Mouse (Mus musculus) v-Abl transformed pro-B cells (cell line): ENCODE measurements around the gene Eef1b2.
"Not testable (repeated sequence)": the region's sequence is repeated elsewhere in the genome, so short reads cannot be mapped to it uniquely, and the experiment has no call there.

Experiments used
- in situ Hi-C, 2 experiments: fragments of 400-800 bp; cut with MboI; formaldehyde crosslinking; loops; one replicate each; pipeline ENCODE4 v1.15.1; 2025; ENCODE audit not compliant: unreplicated experiment in 2 of 2

Gene Eef1b2

DNA sequence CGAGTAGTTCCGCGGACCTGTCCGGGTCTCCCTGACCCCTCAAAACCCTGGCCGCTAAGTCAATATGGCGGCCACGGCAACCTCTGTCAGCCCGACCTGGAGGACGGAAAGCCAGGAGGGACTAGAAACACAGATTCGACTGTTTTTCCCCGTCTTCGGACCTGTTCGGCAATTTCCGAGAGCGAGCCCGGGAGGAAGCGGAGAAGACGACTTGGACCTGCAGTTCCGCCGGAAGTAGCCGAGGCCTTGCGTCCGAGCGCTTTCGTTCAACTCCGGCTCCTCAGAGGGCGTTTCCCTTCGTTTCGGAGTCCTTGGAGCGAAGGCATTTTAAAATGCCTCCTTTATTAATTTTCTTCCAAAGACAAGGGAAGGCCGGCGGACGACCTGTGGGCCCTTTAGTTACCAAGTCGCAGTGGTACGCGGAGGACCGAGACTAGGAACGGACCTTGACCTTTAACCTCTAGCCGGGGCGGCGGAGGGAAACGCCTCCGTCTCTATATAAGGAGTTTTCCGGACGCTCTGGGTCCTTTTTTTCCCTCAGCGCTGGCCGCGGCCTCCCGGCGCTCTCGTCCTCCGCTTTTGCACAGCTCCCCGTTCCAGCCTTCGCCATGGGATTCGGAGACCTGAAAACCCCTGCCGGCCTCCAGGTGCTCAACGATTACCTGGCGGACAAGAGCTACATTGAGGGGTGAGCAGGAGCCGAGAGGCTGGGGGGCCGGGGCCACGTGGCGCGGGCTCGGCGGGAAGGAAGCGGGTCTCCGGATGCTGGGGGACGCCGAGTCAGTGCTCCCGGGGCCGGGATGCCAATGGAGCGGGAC is at the start of gene Eef1b2, which contains the start of gene Ndufs1:
TSS of gene Eef1b2 (plus strand) at position 222 of the 818 bp plus-strand sequence.
TSS of gene Ndufs1 (minus strand) at position 230 of the 818 bp plus-strand sequence.
- in situ Hi-C loops = loop anchor here in 1 of 2 experiments (5.0 to 25.0 kb wide), 2 partner anchors 60 to 560 kb away; partner anchors contain the start of genes Fastkd2 and Mdh1b

DNA sequence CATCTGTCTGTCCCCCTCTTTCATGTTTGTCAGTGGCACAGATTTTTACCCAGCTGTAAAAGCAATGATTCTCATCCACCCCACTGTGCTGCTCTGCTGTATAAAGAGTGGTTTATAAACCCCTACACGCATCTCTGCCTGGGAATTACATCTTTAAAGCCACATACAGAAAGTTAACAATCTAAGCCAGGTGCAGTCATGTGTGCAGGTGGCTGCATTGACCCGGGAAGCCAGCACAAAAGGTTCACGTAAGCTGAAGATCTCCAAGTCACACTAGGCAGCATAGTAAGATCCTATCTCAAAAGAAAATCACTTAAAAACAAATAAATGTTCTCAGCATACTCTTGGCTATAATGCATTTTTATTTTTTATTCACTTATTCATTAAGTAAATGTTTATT is 47.4 kb upstream of the Eef1b2 start:
- in situ Hi-C loops = no loop called here

DNA sequence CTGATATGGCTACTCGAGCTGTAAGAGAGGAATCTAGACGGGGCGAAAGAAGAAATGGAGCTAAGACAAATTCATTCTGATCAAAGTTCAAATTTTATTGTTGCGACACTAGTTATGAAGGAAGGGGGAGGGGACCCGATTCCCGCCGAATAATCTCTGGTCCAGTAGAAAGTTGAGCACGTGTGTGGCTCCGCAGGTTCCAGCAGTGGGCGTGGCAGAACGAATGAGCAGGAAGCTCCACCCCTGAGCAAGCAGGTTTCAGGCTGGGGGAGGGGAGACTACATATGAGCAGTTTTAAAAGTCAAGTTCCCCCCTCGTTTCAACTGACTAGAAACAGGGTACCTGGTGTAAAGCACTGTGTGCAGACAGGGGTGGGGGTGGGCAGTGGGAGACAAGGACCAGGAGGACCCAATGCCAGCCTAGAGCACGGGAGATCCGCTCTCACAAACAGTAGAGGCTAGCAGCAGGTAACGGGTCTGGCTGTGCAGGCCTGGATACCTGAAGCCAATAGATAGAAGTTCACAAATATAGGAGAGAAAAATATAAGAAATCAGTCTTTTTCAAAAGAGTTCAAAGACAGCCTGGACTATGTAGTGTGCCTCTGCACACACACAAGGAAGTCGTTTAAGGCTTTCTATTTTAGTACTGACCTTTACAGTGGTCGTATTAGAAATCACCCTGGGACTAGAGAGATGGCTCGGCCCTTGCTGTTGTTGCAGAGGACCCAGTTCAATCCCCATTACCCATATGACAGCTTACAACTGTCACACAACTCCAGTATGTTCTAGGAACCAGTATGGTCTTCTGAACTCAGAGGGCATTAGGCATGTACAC is 46.6 kb upstream of the Eef1b2 start:
- in situ Hi-C loops = no loop called here

DNA sequence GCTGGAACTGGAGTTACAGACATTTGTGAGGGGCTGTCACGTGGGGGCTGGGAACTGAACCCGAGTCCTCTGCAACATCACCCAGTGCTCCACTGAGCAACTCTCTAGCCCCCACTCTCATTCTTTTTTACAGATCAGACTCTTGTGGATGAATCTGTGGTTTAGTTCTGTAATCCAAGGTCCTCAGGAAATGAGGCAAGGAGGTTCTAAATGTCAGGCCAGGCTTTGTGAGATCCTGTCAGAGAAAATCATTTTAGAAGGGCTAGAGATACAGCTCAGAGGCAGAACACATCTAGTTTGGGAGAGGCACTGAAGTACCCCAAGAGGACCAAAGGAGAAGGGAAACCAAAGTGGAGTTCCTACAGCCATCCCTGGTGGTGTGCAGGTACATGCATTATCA is 45.7 kb upstream of the Eef1b2 start:
- in situ Hi-C loops = no loop called here

DNA sequence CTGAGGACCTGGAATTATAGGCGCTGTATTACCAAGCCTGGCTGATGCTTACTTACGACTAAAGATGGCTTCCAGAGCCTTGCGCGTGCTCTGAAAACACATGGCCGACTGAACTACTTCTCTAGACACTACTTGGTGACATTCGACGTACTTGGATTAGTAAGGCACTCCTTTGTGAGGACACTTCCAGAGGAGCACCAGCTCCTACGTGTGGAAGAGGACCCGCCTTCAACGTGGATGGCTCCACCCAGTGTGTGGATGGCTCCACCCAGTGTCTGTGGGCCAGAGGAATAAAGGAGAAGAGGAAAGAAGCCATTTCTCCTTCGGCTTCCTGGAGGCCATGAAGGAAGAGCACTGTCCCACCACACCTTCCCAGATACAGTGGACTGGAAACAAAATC is 44.9 kb upstream of the Eef1b2 start:
- in situ Hi-C loops = no loop called here

DNA sequence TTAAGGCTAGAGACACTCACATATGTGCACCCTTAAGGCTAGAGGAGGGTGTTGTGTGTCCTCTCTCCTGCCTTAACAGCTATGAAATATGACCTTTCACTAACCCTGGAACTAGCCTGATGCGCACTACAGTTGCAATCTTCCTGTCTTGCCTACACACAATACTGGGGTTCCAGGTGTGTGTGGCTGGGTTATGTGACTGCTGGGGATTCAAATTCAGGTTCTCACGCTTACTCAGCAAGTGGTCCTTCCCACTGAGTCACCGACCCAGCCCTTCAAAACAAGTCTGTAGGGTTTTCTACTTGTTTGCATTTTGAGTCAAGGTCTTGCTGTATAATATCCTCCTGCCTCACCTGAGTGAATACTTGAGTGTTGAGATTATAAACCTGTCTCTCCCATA is 42.1 kb upstream of the Eef1b2 start:
- in situ Hi-C loops = no loop called here

DNA sequence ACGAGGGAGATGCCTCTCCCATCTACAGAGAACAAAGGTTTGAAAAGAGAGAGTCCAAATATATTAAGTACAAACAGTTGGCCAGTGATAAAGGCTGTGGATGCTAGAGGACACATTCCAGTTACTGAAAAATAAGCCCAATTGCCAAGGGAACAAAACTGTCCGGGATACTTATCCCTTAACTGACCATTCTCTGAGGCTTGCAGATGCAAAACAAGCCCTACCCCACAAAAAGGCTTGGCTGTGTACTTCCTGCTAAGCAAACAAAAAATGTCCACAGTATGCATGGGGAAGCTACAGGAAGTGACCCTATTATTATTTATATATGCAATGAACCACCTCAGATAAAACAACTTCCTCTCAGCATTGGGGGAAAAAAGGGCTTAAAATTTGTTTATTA is 38.7 kb upstream of the Eef1b2 start:
- in situ Hi-C loops = no loop called here

DNA sequence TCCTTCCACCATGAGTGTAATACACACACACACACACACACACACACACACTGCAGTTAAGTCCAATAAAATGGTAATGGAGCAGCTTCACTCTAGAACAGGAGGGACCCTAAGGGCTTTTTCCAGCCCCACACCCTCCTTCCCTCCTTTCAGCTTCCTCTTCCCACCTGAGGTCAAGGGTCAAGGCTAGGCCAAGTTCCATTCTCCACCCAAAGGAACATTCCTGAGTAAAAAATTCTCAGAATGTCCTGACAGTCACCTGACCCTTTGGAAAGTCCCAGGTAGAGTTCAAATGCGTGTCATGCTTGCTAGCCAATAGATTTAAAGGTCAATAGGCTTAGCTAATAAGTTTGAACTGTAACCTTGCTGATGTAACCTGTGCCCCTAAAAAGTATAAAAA is 38.0 kb upstream of the Eef1b2 start:
- in situ Hi-C loops = not testable (repeated sequence)

DNA sequence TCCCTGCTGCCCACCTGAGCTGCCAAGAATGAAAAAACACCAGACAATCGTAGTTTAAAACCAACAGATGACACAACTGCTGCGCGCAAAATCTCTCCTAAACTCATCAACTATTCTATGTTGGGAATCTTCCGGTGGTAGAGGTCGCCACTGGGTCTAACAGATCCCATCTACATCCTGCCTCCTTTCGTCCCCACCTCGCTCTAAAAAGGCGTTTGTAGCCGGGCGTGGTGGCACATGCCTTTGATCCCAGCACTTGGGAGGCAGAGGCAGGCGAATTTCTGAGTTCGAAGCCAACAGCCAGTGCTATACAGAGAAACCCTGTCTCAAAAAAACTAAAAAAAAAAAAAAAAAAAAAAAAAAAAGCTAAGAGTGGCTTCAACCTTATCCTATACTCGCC is 36.4 kb upstream of the Eef1b2 start:
- in situ Hi-C loops = no loop called here

DNA sequence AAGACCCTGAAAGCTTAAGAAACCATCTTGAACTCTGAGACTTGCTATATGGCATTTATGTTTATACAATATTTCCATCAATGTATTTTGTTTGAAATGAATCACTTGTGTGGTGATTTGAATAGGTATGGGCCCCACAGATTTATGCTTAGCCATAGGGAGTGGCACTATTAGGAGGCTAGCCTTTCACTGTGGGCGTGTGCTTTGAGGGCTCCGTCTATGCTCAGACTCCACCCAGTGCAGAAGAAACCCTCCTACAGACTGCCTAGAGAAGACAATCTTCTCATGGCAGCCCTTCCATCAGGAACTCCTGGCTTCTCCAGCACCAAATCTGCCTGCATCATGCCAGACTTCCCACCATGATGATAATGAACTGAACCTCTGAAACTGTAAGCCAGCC is 8.0 kb upstream of the Eef1b2 start:
- in situ Hi-C loops = no loop called here

DNA sequence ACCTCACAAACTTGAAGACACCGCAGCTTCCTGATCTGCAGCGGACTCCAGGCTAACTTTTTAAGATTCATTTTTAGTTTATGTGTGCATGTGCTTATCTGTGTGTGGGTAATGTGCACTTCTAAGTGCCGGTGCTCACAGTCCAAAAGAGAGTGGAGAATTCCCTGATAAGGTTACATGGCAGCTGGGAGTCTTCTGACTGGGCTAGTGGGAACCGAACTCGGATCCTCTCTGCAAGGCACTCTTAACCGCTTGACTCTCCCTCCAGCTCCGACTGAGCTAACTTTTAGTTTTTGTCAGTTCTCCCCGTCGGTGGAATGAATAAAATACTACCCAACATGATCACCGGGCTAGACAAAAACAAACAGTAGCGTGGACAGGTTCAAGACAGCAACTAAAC is 772 bp upstream of the Eef1b2 start:
- in situ Hi-C loops = loop anchor here in 1 of 2 experiments (5.0 to 25.0 kb wide), 2 partner anchors 59 to 561 kb away; partner anchors contain the start of genes Fastkd2 and Mdh1b

DNA sequence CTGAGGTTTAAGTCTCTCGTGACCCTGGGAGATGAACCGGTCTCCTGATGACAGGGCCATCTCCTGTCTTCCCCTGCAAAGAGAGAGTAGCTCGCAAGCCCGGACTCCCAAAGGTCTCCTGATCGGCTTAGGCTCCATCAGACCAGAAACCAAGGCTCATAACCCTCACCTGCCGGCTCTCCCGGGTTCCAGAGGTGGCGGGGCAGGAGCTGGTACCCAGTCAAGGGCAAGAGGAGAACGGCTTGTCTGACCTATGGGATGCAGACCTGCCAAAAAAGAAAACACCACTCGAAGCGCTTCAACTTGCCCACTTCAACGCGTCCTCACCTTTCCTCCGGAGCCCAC is 394 bp upstream of the Eef1b2 start:
- in situ Hi-C loops = loop anchor here in 1 of 2 experiments (5.0 to 25.0 kb wide), 2 partner anchors 59 to 561 kb away; partner anchors contain the start of genes Fastkd2 and Mdh1b

DNA sequence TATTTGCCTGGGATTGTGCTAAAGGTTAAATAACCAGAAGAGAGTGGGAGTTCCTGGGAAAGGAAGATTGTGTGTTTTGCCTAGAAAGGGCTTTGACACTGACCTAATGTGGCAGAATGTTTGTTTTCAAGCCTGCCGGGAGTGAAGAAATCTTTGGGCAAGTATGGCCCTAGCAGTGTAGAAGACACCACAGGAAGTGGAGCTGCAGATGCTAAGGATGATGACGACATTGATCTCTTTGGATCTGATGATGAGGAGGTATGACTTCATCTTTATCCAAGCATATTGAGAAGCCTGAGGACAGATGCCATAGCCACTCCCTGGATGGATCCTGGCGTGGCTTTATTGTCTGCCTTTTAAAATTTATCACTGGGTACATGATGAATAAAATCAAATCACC is 1.7 kb downstream of the Eef1b2 start:
- in situ Hi-C loops = loop anchor here in 1 of 2 experiments (5.0 to 25.0 kb wide), 2 partner anchors 61 to 559 kb away; partner anchors contain the start of genes Fastkd2 and Mdh1b

DNA sequence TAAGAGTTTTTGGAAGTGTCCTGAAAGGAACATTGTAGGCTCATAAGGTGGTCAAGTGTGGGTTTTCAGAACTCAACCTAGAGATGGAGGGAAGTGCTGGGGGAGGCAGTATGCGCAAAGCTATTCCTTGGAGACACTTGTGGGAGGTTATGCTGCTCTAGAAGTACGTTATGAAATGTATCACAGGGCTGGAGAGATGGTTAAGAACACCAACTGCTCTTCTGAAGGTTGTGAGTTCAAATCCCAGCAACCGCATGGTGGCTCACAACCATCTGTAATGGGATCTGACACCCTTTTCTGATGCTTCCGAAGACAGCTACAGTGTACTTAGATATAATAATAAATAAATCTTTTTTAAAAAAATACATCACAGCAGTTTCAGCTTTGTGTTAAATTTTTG is 3.5 kb downstream of the Eef1b2 start:
- in situ Hi-C loops = loop anchor here in 1 of 2 experiments (25.0 kb wide), 1 partner anchor 557 kb away; the partner anchor contains the start of genes Fastkd2 and Mdh1b

DNA sequence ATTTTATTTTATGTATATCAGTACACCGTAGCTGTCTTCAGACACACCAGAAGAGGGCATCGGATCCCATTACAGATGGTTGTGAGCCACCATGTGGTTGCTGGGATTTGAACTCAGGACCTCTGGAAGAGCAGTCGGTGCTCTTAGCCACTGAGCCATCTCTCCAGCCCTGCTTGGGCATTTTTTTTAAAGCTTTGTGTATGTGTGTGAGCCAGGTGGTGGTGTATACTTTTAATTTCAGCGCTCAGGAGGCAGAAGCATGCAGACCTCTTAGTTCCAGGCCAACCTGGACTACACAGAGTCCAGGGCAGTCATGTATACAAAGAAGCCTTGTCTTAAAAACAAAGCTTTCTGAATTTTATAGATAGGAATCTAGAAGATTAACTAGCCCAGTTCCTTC is 4.0 kb downstream of the Eef1b2 start:
- in situ Hi-C loops = loop anchor here in 1 of 2 experiments (25.0 kb wide), 1 partner anchor 557 kb away; the partner anchor contains the start of genes Fastkd2 and Mdh1b

DNA sequence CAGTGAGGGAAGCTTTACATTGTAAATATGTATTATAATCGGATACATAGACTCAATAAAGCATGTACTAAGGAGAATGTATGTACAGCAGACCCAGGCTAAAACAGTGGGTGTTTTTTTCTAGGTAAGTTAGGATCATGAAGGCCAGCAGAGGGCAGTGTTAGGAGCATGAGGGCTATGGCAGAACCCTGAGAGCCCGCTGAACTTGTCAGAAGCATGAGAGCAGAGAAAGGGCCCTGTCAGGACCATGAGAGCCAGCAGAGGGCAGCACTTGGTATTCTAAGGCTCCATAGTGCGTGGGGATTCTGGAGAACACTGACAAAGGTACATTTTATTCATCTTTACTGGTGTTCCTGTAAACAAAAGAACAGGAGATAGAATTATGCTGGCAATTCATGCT is 4.4 kb downstream of the Eef1b2 start:
- in situ Hi-C loops = loop anchor here in 1 of 2 experiments (25.0 kb wide), 1 partner anchor 556 kb away; the partner anchor contains the start of genes Fastkd2 and Mdh1b

DNA sequence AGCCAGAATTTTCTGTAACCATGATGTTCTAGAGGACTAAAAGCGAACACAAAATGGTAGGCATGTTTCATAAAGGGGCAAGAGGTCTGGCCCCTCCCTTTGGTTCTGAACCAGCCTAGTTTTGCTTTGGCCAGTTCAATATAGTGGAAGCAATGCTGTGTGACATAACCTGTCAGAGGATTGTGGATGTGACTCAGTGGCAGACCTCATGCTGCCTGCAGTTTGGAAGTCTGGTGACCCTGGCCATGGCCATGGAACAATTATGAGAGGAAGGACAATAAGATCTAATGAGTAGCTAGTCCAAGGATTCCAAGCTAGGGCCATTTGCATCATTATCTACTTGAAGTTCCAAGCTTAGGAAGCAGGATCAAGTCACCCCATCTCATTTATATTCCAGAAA is 4.9 kb downstream of the Eef1b2 start:
- in situ Hi-C loops = loop anchor here in 1 of 2 experiments (25.0 kb wide), 1 partner anchor 556 kb away; the partner anchor contains the start of genes Fastkd2 and Mdh1b

DNA sequence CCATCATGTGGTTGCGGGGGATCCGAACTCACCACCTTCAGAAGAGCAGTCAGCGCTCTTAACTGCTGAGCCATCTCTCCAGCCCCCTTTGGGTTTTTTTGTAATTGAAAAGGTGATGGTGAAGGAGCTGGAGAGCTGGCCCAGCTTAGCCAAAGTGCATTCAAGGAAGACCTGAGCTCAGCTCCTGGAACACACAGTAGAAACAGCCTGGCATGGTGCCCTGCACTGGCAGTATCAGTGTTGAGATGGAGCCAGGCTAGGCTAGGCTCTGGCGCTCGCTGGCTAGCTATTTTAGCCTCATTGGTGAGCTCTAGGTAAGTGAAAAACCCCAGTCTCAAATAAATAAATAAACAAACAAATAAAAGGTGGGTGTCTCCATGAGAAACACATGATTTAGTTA is 5.6 kb downstream of the Eef1b2 start:
- in situ Hi-C loops = loop anchor here in 1 of 2 experiments (25.0 kb wide), 1 partner anchor 555 kb away; the partner anchor contains the start of genes Fastkd2 and Mdh1b

DNA sequence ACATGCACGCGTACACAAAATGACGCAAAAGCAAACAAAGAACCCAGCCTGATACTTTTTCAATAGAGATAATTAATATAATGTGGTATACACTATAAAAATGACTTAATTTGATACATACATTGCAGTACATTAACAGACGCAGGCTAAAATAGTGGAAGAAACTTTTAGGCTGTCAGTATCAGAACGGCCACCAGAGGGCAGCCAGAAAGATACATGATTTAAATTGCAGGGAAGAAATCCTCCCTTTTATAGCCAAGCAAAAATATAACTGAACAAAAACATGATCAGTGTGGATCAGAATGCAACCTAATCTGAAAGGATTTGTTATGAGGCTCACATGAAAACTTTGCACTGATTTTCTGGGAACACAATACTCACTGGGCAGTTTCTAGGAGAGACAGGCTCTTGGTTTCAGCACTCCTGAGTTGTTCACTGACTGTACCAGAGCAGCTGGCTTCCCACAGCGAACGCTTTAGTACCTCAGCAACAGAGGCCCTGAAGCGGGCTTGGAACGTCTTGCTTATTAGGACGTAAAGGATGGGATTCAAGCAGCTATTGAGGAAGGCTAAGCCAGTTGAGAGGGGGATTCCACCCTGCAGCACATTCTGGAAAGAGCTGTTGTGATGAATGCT is 6.1 kb downstream of the Eef1b2 start:
- in situ Hi-C loops = loop anchor here in 1 of 2 experiments (25.0 kb wide), 1 partner anchor 555 kb away; the partner anchor contains the start of genes Fastkd2 and Mdh1b

DNA sequence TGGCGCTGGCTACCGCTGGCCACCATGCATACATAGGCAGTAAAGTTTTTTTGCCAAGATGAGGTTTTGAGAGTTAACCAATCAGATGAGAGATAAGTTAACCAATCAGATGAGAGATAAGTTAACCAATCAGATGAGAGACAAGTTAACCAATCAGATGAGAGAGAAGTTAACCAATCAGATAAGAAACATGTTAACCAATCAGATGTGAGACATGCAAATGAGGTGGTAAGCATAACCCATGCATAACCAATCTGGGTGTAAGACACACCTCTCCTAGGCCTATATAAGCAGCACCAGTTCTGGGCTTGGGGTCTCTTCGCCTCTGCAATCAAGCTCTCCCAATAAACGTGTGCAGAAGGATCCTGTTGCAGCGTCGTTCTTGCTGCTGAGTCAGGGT is 8.8 kb downstream of the Eef1b2 start:
- in situ Hi-C loops = loop anchor here in 1 of 2 experiments (25.0 kb wide), 1 partner anchor 552 kb away; the partner anchor contains the start of genes Fastkd2 and Mdh1b
